Mouse (Mus musculus) MEL (cell line): ENCODE measurements at regions not wholly inside any gene's neighbourhood (a gene's known extent, or its start where the extent isn't known, plus 50 kb on each side); places are given as distances from the start of the nearest gene placed in this dataset.
A peak's percentile ranks its signal among the peaks of the same experiment; 100 is the strongest.

Source experiments
- DNase-seq: peaks from one replicate; pipeline ENCODE4 v3.0.0; 2011; ENCODE audit warnings: low read depth, low spot score
- H3K27ac ChIP-seq: 2 replicates; pipeline ENCODE4 v1.5.1; 2012; ENCODE audit warnings: low read depth, mild to moderate bottlenecking, control low read depth, low read length, moderate library complexity; ENCODE audit not compliant: control insufficient read depth
- H3K27me3 ChIP-seq, 2 experiments: fragments of 150-350 bp in 1 of 2; sonication (generic) in 1 of 2; 2 replicates each; pipeline ENCODE4 v1.6.1; 2012; ENCODE audit warnings: low read length in 2 of 2, mild to moderate bottlenecking in 2 of 2, improper control_type of control experiment in 1 of 2, moderate library complexity in 1 of 2; ENCODE audit not compliant: insufficient read depth in 2 of 2, control insufficient read depth in 1 of 2
- H3K36me3 ChIP-seq, 2 experiments: 2 replicates each; pipeline ENCODE4 v1.6.1; 2012 to 2014; ENCODE audit warnings: low read length in 2 of 2, improper control_type of control experiment in 1 of 2, inconsistent platforms in 1 of 2, mild to moderate bottlenecking in 1 of 2; ENCODE audit not compliant: insufficient read depth in 2 of 2, control insufficient read depth in 1 of 2
- H3K4me1 ChIP-seq, 2 experiments: fragments of 150-350 bp in 1 of 2; sonication (generic) in 1 of 2; 2 replicates each; pipeline ENCODE4 v1.6.1; 2012; ENCODE audit warnings: low read length in 2 of 2, improper control_type of control experiment in 1 of 2, mild to moderate bottlenecking in 1 of 2; ENCODE audit not compliant: insufficient read depth in 2 of 2, control insufficient read depth in 1 of 2
- H3K4me3 ChIP-seq, 2 experiments: fragments of 150-350 bp in 1 of 2; sonication (generic) in 1 of 2; 2 replicates each; pipeline ENCODE4 v1.5.1; 2012; ENCODE audit warnings: low read depth in 2 of 2, low read length in 2 of 2, mild to moderate bottlenecking in 2 of 2, moderate library complexity in 2 of 2, control low read depth in 1 of 2, improper control_type of control experiment in 1 of 2; ENCODE audit not compliant: control insufficient read depth in 1 of 2, insufficient read depth in 1 of 2
- H3K79me2 ChIP-seq: 2 replicates; pipeline ENCODE4 v1.6.1; 2012; ENCODE audit warnings: mild to moderate bottlenecking, low read length, moderate library complexity; ENCODE audit not compliant: control insufficient read depth, poor library complexity, insufficient read depth
- H3K9ac ChIP-seq: 2 replicates; pipeline ENCODE4 v1.6.1; 2012; ENCODE audit warnings: low read depth, mild to moderate bottlenecking, control low read depth, low read length, moderate library complexity; ENCODE audit not compliant: control insufficient read depth, poor library complexity, severe bottlenecking
- H3K9me3 ChIP-seq: fragments of 150-350 bp; sonication (generic); replicated peaks from 2 replicates; pipeline ENCODE4 v1.6.1; 2012; ENCODE audit warnings: mild to moderate bottlenecking, low read length, improper control_type of control experiment, moderate library complexity; ENCODE audit not compliant: insufficient read depth
- BHLHE40 ChIP-seq: IDR thresholded peaks from 2 replicates; pipeline ENCODE4 v1.6.1; 2012; ENCODE audit warnings: low read depth, mild to moderate bottlenecking, inconsistent platforms, low read length, improper control_type of control experiment, borderline replicate concordance
- CHD1 ChIP-seq: IDR thresholded peaks from 2 replicates; pipeline ENCODE4 v1.6.1; 2012; ENCODE audit warnings: low read depth, mild to moderate bottlenecking, inconsistent platforms, low read length, improper control_type of control experiment
- CHD2 ChIP-seq: IDR thresholded peaks from 2 replicates; pipeline ENCODE4 v1.6.1; 2011; ENCODE audit warnings: low read length, improper control_type of control experiment
- CTCF ChIP-seq, 3 experiments: IDR thresholded peaks in 2 of 3; conservative IDR thresholded peaks in 1 of 3; 2 replicates each; pipeline ENCODE4 v1.5.1; 2011 to 2012; ENCODE audit warnings: low read length in 3 of 3, low read depth in 2 of 3, mild to moderate bottlenecking in 2 of 3, improper control_type of control experiment in 1 of 3, inconsistent platforms in 1 of 3, mixed read lengths in 1 of 3, moderate library complexity in 1 of 3; ENCODE audit not compliant: control insufficient read depth in 1 of 3, insufficient read depth in 1 of 3, poor library complexity in 1 of 3, severe bottlenecking in 1 of 3
- EP300 ChIP-seq, 2 experiments: IDR thresholded peaks; 2 replicates each; pipeline ENCODE4 v1.6.1; 2011; ENCODE audit warnings: improper control_type of control experiment in 2 of 2, low read length in 2 of 2, low read depth in 1 of 2, mild to moderate bottlenecking in 1 of 2
- ETS1 ChIP-seq: IDR thresholded peaks from 2 replicates; pipeline ENCODE4 v1.6.1; 2012; ENCODE audit warnings: low read depth, mild to moderate bottlenecking, inconsistent platforms, low read length, improper control_type of control experiment, moderate library complexity
- MAFK ChIP-seq: IDR thresholded peaks from 2 replicates; pipeline ENCODE4 v1.6.1; 2011; ENCODE audit warnings: low read depth, mild to moderate bottlenecking, low read length, improper control_type of control experiment, borderline replicate concordance
- MAX ChIP-seq: IDR thresholded peaks from 2 replicates; pipeline ENCODE4 v1.6.1; 2011; ENCODE audit warnings: low read length, improper control_type of control experiment
- MAZ ChIP-seq: IDR thresholded peaks from 2 replicates; pipeline ENCODE4 v1.6.1; 2012; ENCODE audit warnings: low read depth, mild to moderate bottlenecking, inconsistent platforms, low read length, improper control_type of control experiment
- MEF2A ChIP-seq: IDR thresholded peaks from 2 replicates; pipeline ENCODE4 v1.6.1; 2014; ENCODE audit warnings: low read depth, mild to moderate bottlenecking, inconsistent platforms, low read length, improper control_type of control experiment; ENCODE audit not compliant: poor library complexity, insufficient replicate concordance, severe bottlenecking; ENCODE audit errors: extremely low read depth
- MYB ChIP-seq: IDR thresholded peaks from 2 replicates; pipeline ENCODE4 v1.6.1; 2011; ENCODE audit warnings: mild to moderate bottlenecking, low read depth, low read length, improper control_type of control experiment
- MYC ChIP-seq: IDR thresholded peaks from 2 replicates; pipeline ENCODE4 v1.6.1; 2011; ENCODE audit warnings: low read depth, mild to moderate bottlenecking, low read length, improper control_type of control experiment, moderate library complexity
- NELFE ChIP-seq: IDR thresholded peaks from 2 replicates; pipeline ENCODE4 v1.6.1; 2011; ENCODE audit warnings: low read depth, low read length, improper control_type of control experiment
- POLR2A ChIP-seq, 2 experiments: IDR thresholded peaks; 2 replicates each; pipeline ENCODE4 v1.6.1; 2011 to 2012; ENCODE audit warnings: low read length in 2 of 2, mild to moderate bottlenecking in 2 of 2, control low read depth in 1 of 2, improper control_type of control experiment in 1 of 2, low read depth in 1 of 2, moderate library complexity in 1 of 2; ENCODE audit not compliant: control insufficient read depth in 1 of 2, insufficient read depth in 1 of 2, poor library complexity in 1 of 2
- POLR2AphosphoS2 ChIP-seq: IDR thresholded peaks from 2 replicates; pipeline ENCODE4 v1.6.1; 2011; ENCODE audit warnings: low read length, improper control_type of control experiment
- POLR2AphosphoS5 ChIP-seq: IDR thresholded peaks from 2 replicates; pipeline ENCODE4 v1.6.1; 2012; ENCODE audit warnings: low read depth, borderline replicate concordance, mild to moderate bottlenecking, inconsistent platforms, low read length, moderate library complexity, mixed read lengths
- RAD21 ChIP-seq: IDR thresholded peaks from 2 replicates; pipeline ENCODE4 v1.6.1; 2011; ENCODE audit warnings: mild to moderate bottlenecking, low read depth, low read length, improper control_type of control experiment
- TAL1 ChIP-seq: IDR thresholded peaks from 2 replicates; pipeline ENCODE4 v1.6.1; 2012; ENCODE audit warnings: mild to moderate bottlenecking, inconsistent platforms, low read length, moderate library complexity, mixed read lengths
- TBP ChIP-seq: IDR thresholded peaks from 2 replicates; pipeline ENCODE4 v1.8.0; 2011; ENCODE audit warnings: low read depth, low read length, improper control_type of control experiment
- ZC3H11A ChIP-seq: IDR thresholded peaks from 2 replicates; pipeline ENCODE4 v1.6.1; 2012; ENCODE audit warnings: low read depth, mild to moderate bottlenecking, inconsistent platforms, low read length, improper control_type of control experiment
- ZKSCAN1 ChIP-seq: IDR thresholded peaks from 2 replicates; pipeline ENCODE4 v1.6.1; 2012; ENCODE audit warnings: low read depth, mild to moderate bottlenecking, inconsistent platforms, low read length, improper control_type of control experiment, moderate library complexity
- ZNF384 ChIP-seq: IDR thresholded peaks from 2 replicates; pipeline ENCODE4 v1.6.1; 2012; ENCODE audit warnings: low read depth, mild to moderate bottlenecking, inconsistent platforms, low read length, improper control_type of control experiment

GRCm38 (mm10) chr13:73159865-73160264 is 100.4 kb upstream of the Irx4 start:
- H3K27ac ChIP-seq = no peak overlapping the region
- no peak overlapping the region for H3K4me3 ChIP-seq
- no peaks in the 10 kb centered on the region for H3K36me3 ChIP-seq
- H3K27me3 ChIP-seq = no peaks in the 10 kb centered on the region
- no peaks in the 10 kb centered on the region for H3K79me2 ChIP-seq
- no peaks in the 10 kb centered on the region for H3K4me1 ChIP-seq
- DNase-seq = no peak
- TF ChIP-seq CHD1 = no peak
- TF ChIP-seq ZC3H11A = no peak
- no peak for TF ChIP-seq MAFK
- TF ChIP-seq, all 39 proteins: peak for 0
- Histone ChIP-seq H3K9me3 (no peaks in the 10 kb centered on the region), H3K9ac (no peak overlapping the region)

- H3K4me3 ChIP-seq = no peak overlapping the region
- no peaks in the 10 kb centered on the region for H3K9me3 ChIP-seq
- peak in 1 of 3 experiments; percentile 33; a peak in 2 of 6 replicates for TF ChIP-seq CTCF (IDR thresholded peaks at IDR 0.05 in 2 of 3, conservative IDR thresholded peaks at IDR 0.05 in 1 of 3; ENCODE audit: control insufficient read depth in 1 of 3, insufficient read depth in 1 of 3, low read depth in 2 of 3, low read length in 3 of 3, poor library complexity in 1 of 3, severe bottlenecking in 1 of 3)
- TF ChIP-seq TBP = no peak
- no peaks in the 10 kb centered on the region for H3K4me1 ChIP-seq
- H3K27ac ChIP-seq = no peak overlapping the region
- no peak overlapping the region for H3K9ac ChIP-seq
- H3K27me3 ChIP-seq = no peaks in the 10 kb centered on the region
- no peak for DNase-seq
- H3K36me3 ChIP-seq = no peaks in the 10 kb centered on the region
- H3K79me2 ChIP-seq = no peaks in the 10 kb centered on the region
Observed at GRCm38 (mm10) chr13:73160289-73160688, 100.0 kb upstream of the Irx4 start.

- no peak for DNase-seq
- Histone ChIP-seq H3K4me1 (no peaks in the 10 kb centered on the region), H3K79me2 (no peaks in the 10 kb centered on the region), H3K36me3 (no peaks in the 10 kb centered on the region), H3K4me3 (no peak overlapping the region), H3K27ac (no peak overlapping the region), H3K27me3 (no peaks in the 10 kb centered on the region), H3K9me3 (no peaks in the 10 kb centered on the region), H3K9ac (no peak overlapping the region)
- TF ChIP-seq TAL1 = no peak
- TF ChIP-seq ZC3H11A = no peak
- no peak for TF ChIP-seq MEF2A
- no peak for TF ChIP-seq POLR2AphosphoS2
- no peak for TF ChIP-seq MAX
- no peak for TF ChIP-seq POLR2A (IDR thresholded peaks at IDR 0.05; ENCODE audit: control insufficient read depth in 1 of 2, insufficient read depth in 1 of 2, low read depth in 1 of 2, low read length in 2 of 2, poor library complexity in 1 of 2)
- no peak for TF ChIP-seq RAD21
- no peak for TF ChIP-seq ZKSCAN1
- no peak for TF ChIP-seq ETS1
- TF ChIP-seq CHD2 = no peak
- no peak for TF ChIP-seq MYB
- no peak for TF ChIP-seq BHLHE40
- no peak for TF ChIP-seq CHD1
- no peak for TF ChIP-seq POLR2AphosphoS5
- TF ChIP-seq MAZ = no peak
- no peak for TF ChIP-seq EP300 (IDR thresholded peaks at IDR 0.05; ENCODE audit: low read depth in 1 of 2, low read length in 2 of 2)
- no peak for TF ChIP-seq MYC
- no peak for TF ChIP-seq ZNF384
- TF ChIP-seq NELFE = no peak
- TF ChIP-seq CTCF (IDR thresholded peaks at IDR 0.05 in 2 of 3, conservative IDR thresholded peaks at IDR 0.05 in 1 of 3; ENCODE audit: control insufficient read depth in 1 of 3, insufficient read depth in 1 of 3, low read depth in 2 of 3, low read length in 3 of 3, poor library complexity in 1 of 3, severe bottlenecking in 1 of 3) = no peak
Observed at GRCm38 (mm10) chr13:73170301-73170700, 90.0 kb upstream of the Irx4 start.
